Mouse (Mus musculus): ENCODE measurements at regions not wholly inside any gene's neighbourhood (a gene's known extent, or its start where the extent isn't known, plus 50 kb on each side); places are given as distances from the start of the nearest gene placed in this dataset.
"Not testable (repeated sequence)": the region's sequence is repeated elsewhere in the genome, so short reads cannot be mapped to it uniquely, and the experiment has no call there.

- no peak for DNase-seq
These were observed 436.9 kb upstream of the Ghitm start for GRCm38 (mm10) chr14:37571971-37572370.

- DNase-seq, result no peak
These were observed 423.2 kb upstream of the Ghitm start for GRCm38 (mm10) chr14:37558258-37558657.

GRCm38 (mm10) chr14:37523616-37524015 lies 388.5 kb upstream of the Ghitm start:
- DNase-seq, result no peak

DNA sequence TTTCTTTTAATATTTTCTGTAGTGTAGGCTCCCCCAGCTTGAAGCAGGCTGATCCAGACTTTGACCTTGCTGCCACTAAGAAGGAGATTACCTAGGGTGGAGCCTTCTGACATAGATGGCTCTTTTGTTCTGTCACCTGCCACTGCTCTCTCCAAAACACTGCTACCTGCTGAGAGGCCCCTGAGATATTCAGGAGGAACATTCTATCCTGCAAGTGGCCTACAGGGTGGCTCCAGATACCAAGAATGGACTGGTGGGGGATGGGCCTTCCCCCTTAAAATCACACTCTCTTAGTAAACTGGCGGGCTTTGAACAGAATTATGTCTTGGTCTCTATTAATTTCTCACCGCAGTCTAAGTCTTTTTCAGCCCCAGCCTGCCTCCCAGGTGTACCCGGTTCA lies 385.6 kb upstream of the Ghitm start:
- DNase-seq, result not testable (repeated sequence)

DNA sequence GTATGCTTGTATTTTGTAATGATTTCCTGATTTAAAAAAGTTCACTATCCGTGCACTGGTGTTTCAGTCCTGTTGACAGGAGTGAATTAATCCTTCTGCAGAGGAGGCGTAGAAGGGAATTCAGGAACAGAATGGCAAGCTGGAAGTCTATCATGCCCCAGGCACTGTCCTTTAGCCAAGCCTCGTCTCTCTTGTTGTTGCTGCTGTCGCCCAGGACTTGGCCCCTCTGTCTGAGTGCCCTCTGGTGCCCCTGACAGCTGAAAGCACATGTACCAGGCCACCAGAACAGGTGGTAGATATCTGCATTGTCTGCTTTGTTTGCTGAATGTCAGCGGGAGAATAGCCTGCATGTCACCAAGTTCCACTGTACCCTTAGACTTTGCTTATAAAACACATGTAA lies 370.2 kb upstream of the Ghitm start:
- no peak for DNase-seq

DNA sequence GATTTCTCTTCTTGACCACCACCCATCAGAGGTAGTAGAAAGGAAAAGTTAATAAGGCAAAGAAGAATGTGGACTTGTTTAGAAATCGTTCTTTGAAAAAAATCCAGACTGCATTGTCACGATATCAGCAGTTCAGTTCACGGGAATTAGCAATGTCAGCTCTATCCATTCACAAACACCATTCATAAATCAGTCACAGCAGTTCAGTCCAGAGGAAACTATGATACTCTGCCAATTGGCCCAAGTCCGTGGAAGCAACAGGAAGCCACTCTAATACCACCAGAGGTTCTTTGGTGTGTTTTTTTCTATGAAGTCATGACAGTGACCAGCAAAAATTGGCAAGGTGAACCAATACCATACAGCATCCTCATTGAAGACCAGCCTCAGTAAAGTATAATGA lies 355.6 kb upstream of the Ghitm start:
- DNase-seq, result no peak

GRCm38 (mm10) chr14:37485292-37485691 lies 350.2 kb upstream of the Ghitm start:
- no peak for DNase-seq

DNA sequence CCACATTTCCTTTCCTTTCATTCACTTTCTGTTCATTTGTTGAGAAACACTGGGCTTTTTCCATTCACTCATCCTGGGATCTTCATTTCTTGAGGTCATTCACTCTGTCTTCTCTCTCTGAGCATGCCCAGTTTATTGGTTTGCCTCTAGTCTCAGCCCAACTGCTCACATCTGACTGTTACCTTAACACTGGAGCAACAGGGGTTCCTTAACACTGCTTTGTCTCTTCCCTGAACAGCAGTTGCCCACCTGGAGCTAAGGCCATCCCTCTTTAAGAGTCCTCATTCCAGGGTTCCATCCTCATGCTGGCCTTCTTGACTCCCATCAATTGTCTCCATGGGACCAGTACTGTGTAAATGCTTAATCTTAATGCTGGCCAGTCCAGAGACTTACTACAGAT lies 342.5 kb upstream of the Ghitm start:
- no peak for DNase-seq

GRCm38 (mm10) chr14:37468711-37469110 lies 333.6 kb upstream of the Ghitm start:
- no peak for DNase-seq

GRCm38 (mm10) chr14:37440874-37441273 lies 305.8 kb upstream of the Ghitm start:
- DNase-seq, result no peak

GRCm38 (mm10) chr14:37430656-37431055 lies 295.6 kb upstream of the Ghitm start:
- peak; percentile 11 for DNase-seq

DNA sequence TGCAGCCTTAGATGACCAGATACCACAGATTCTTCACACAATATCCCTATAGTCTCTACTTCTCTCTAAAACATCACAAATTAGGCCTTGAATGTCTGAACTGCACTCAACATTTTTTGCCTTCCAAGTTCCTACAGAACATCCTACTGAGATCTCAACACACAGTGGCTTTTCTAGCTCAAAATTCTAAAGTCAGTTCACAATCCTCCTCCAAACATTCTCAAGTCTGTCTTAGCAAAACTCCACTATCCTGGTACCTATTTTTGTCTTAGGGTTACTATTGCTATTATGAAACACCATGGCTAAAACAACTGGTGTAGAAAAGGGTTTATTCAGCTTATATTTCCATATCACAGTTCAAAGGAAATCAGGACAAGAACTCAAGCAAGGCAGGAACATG lies 290.4 kb upstream of the Ghitm start:
- no peak for DNase-seq

DNA sequence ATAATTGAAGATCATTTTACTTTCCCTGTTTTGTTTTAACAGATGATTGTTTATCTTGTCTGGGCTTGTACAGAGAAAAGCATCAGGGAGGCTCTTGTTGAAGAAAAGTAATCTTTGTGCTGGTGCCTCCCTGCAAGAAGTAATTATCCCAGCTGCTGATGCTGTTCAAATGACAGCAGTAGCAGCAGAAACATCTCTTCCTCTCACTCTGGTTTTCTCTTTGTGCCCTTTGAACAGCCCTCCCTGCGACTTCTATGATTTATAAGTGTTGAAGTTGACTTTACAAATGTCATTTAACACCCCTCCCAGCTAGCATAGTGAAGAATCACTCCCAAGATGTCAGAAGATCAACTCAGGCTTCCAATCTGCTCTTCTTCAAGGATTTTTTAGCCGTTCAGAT lies 286.5 kb upstream of the Ghitm start:
- DNase-seq, result no peak

- not testable (repeated sequence) for DNase-seq
These were observed 277.5 kb upstream of the Ghitm start for GRCm38 (mm10) chr14:37412583-37412982.

GRCm38 (mm10) chr14:37371972-37372371 lies 236.9 kb upstream of the Ghitm start:
- DNase-seq, result no peak

- no peak for DNase-seq
These were observed 226.8 kb upstream of the Ghitm start for GRCm38 (mm10) chr14:37361896-37362295.

DNA sequence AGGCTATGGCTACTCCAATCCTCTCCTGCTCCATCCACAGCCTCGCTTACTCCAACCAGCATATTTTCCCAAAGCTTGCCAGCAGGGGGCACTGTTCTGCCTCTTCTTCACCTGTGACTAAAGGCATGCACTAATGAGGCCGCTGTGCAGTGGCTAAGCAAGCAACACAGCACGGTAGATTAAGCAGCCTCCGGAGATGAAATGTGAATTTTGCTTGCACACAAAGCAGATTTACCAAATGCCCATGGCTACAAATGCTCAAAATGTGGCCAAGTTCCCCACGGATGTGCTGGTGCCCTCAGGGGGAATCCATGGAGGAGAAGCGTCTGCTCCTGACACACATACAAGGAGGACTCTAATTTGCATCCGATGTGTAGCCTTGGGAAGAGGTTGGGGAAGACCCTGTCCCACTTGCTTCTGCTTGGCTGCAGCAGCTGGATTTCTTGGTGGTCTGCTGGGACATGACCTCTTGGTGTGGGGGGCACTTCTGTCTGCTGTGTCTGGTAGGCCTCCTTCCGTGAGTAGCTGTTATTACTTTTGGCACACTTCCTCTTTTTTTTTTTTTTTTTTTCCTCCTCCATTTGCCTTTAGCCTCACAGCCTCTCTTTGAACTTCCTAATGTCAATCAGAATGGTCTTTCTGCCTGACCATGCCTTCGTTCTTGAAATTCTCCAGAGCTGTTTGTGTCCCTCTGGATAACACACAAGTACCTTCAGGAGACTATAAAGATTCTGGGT lies 221.1 kb upstream of the Ghitm start:
- peak; percentile 91 for DNase-seq

DNA sequence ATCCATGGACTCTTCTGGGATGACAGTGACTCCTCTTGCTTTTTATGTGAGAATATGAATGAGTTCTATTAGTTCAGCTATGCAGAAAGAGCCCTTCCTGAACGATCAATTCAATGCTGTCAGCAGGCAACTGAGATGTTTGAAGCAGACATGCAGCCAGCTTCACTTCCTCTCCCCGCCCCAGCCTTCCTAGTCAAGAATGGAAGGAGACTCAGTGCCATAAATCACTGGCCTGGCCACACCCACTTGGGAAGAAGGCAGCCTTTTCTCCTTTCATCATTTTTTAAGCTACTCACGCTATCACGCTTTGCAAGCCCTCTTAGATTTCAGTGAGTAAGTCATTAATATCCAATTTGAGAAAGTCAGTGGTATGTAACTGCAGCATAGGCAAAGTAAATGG lies 188.3 kb upstream of the Ghitm start:
- DNase-seq, result no peak

- DNase-seq, result peak; percentile 87
These were observed 180.3 kb upstream of the Ghitm start for GRCm38 (mm10) chr14:37315239-37315895.

DNA sequence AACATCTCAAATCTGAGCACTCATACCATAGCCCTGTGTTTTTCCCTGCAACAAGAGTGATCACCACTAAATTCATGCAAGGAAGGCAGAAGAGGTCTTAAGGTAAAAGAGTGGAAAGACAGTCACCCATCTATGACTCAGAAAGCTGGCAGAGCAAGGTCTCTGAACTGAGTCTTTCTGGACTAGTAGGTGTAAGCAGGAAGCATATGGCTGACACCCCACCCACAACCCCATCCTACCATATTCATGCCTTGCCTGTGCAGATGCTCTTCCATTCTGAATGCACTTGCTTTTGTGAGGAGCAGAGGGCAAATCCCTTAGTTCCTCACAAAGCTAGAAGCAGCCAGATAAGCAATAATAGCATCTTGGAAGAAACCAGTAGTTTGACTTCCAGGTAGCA lies 178.8 kb upstream of the Ghitm start:
- no peak for DNase-seq

- no peak for DNase-seq
These were observed 177.8 kb upstream of the Ghitm start for GRCm38 (mm10) chr14:37312887-37313286.

- peak; percentile 17 for DNase-seq
These were observed 171.7 kb upstream of the Ghitm start for GRCm38 (mm10) chr14:37306622-37307274.

GRCm38 (mm10) chr14:37298631-37299030 lies 163.6 kb upstream of the Ghitm start:
- no peak for DNase-seq

GRCm38 (mm10) chr14:37296531-37296930 lies 161.5 kb upstream of the Ghitm start:
- no peak for DNase-seq

All from retina, postnatal 1 day (tissue).